Mouse (Mus musculus) MEL (cell line): ENCODE data around the gene Gm5269. TPM values are rescaled to one million over a fixed set of nuclear protein-coding genes. Genes with fewer than 3 reads are reported as not detected.

ENCODE experiments used
- DNase-seq: peaks from one replicate; pipeline ENCODE4 v3.0.0; 2011; ENCODE audit warnings: low read depth, low spot score
- H3K27ac ChIP-seq: 2 replicates; pipeline ENCODE4 v1.5.1; 2012; ENCODE audit warnings: low read depth, mild to moderate bottlenecking, control low read depth, low read length, moderate library complexity; ENCODE audit not compliant: control insufficient read depth
- H3K27me3 ChIP-seq, 2 experiments: fragments of 150-350 bp in 1 of 2; sonication (generic) in 1 of 2; 2 replicates each; pipeline ENCODE4 v1.6.1; 2012; ENCODE audit warnings: low read length in 2 of 2, mild to moderate bottlenecking in 2 of 2, improper control_type of control experiment in 1 of 2, moderate library complexity in 1 of 2; ENCODE audit not compliant: insufficient read depth in 2 of 2, control insufficient read depth in 1 of 2
- H3K36me3 ChIP-seq, 2 experiments: 2 replicates each; pipeline ENCODE4 v1.6.1; 2012 to 2014; ENCODE audit warnings: low read length in 2 of 2, improper control_type of control experiment in 1 of 2, inconsistent platforms in 1 of 2, mild to moderate bottlenecking in 1 of 2; ENCODE audit not compliant: insufficient read depth in 2 of 2, control insufficient read depth in 1 of 2
- H3K4me1 ChIP-seq, 2 experiments: fragments of 150-350 bp in 1 of 2; sonication (generic) in 1 of 2; 2 replicates each; pipeline ENCODE4 v1.6.1; 2012; ENCODE audit warnings: low read length in 2 of 2, improper control_type of control experiment in 1 of 2, mild to moderate bottlenecking in 1 of 2; ENCODE audit not compliant: insufficient read depth in 2 of 2, control insufficient read depth in 1 of 2
- H3K4me3 ChIP-seq, 2 experiments: fragments of 150-350 bp in 1 of 2; sonication (generic) in 1 of 2; 2 replicates each; pipeline ENCODE4 v1.5.1; 2012; ENCODE audit warnings: low read depth in 2 of 2, low read length in 2 of 2, mild to moderate bottlenecking in 2 of 2, moderate library complexity in 2 of 2, control low read depth in 1 of 2, improper control_type of control experiment in 1 of 2; ENCODE audit not compliant: control insufficient read depth in 1 of 2, insufficient read depth in 1 of 2
- H3K79me2 ChIP-seq: 2 replicates; pipeline ENCODE4 v1.6.1; 2012; ENCODE audit warnings: mild to moderate bottlenecking, low read length, moderate library complexity; ENCODE audit not compliant: control insufficient read depth, poor library complexity, insufficient read depth
- H3K9ac ChIP-seq: 2 replicates; pipeline ENCODE4 v1.6.1; 2012; ENCODE audit warnings: low read depth, mild to moderate bottlenecking, control low read depth, low read length, moderate library complexity; ENCODE audit not compliant: control insufficient read depth, poor library complexity, severe bottlenecking
- H3K9me3 ChIP-seq: fragments of 150-350 bp; sonication (generic); replicated peaks from 2 replicates; pipeline ENCODE4 v1.6.1; 2012; ENCODE audit warnings: mild to moderate bottlenecking, low read length, improper control_type of control experiment, moderate library complexity; ENCODE audit not compliant: insufficient read depth
- CHD1 ChIP-seq: IDR thresholded peaks from 2 replicates; pipeline ENCODE4 v1.6.1; 2012; ENCODE audit warnings: low read depth, mild to moderate bottlenecking, inconsistent platforms, low read length, improper control_type of control experiment
- CHD2 ChIP-seq: IDR thresholded peaks from 2 replicates; pipeline ENCODE4 v1.6.1; 2011; ENCODE audit warnings: low read length, improper control_type of control experiment
- CTCF ChIP-seq, 3 experiments: IDR thresholded peaks in 2 of 3; conservative IDR thresholded peaks in 1 of 3; 2 replicates each; pipeline ENCODE4 v1.5.1; 2011 to 2012; ENCODE audit warnings: low read length in 3 of 3, low read depth in 2 of 3, mild to moderate bottlenecking in 2 of 3, improper control_type of control experiment in 1 of 3, inconsistent platforms in 1 of 3, mixed read lengths in 1 of 3, moderate library complexity in 1 of 3; ENCODE audit not compliant: control insufficient read depth in 1 of 3, insufficient read depth in 1 of 3, poor library complexity in 1 of 3, severe bottlenecking in 1 of 3
- E2F4 ChIP-seq: IDR thresholded peaks from 2 replicates; pipeline ENCODE4 v1.6.1; 2011; ENCODE audit warnings: low read depth, low read length, improper control_type of control experiment, borderline replicate concordance
- ELF1 ChIP-seq: IDR thresholded peaks from 2 replicates; pipeline ENCODE4 v1.6.1; 2014; ENCODE audit warnings: low read depth, mild to moderate bottlenecking, inconsistent platforms, low read length, improper control_type of control experiment, moderate library complexity
- EP300 ChIP-seq, 2 experiments: IDR thresholded peaks; 2 replicates each; pipeline ENCODE4 v1.6.1; 2011; ENCODE audit warnings: improper control_type of control experiment in 2 of 2, low read length in 2 of 2, low read depth in 1 of 2, mild to moderate bottlenecking in 1 of 2
- ETS1 ChIP-seq: IDR thresholded peaks from 2 replicates; pipeline ENCODE4 v1.6.1; 2012; ENCODE audit warnings: low read depth, mild to moderate bottlenecking, inconsistent platforms, low read length, improper control_type of control experiment, moderate library complexity
- GABPA ChIP-seq: IDR thresholded peaks from 2 replicates; pipeline ENCODE4 v1.6.1; 2012; ENCODE audit warnings: low read depth, mild to moderate bottlenecking, inconsistent platforms, low read length, improper control_type of control experiment, moderate library complexity
- GATA1 ChIP-seq: IDR thresholded peaks from 2 replicates; pipeline ENCODE4 v1.6.1; 2011; ENCODE audit warnings: low read depth, low read length, improper control_type of control experiment
- HCFC1 ChIP-seq: IDR thresholded peaks from 2 replicates; pipeline ENCODE4 v1.6.1; 2012; ENCODE audit warnings: low read depth, mild to moderate bottlenecking, inconsistent platforms, low read length, improper control_type of control experiment, moderate library complexity
- JUND ChIP-seq: IDR thresholded peaks from 2 replicates; pipeline ENCODE4 v1.6.1; 2011; ENCODE audit warnings: low read depth, mild to moderate bottlenecking, improper control_type of control experiment, low read length
- MAFK ChIP-seq: IDR thresholded peaks from 2 replicates; pipeline ENCODE4 v1.6.1; 2011; ENCODE audit warnings: low read depth, mild to moderate bottlenecking, low read length, improper control_type of control experiment, borderline replicate concordance
- MAX ChIP-seq: IDR thresholded peaks from 2 replicates; pipeline ENCODE4 v1.6.1; 2011; ENCODE audit warnings: low read length, improper control_type of control experiment
- MAZ ChIP-seq: IDR thresholded peaks from 2 replicates; pipeline ENCODE4 v1.6.1; 2012; ENCODE audit warnings: low read depth, mild to moderate bottlenecking, inconsistent platforms, low read length, improper control_type of control experiment
- MEF2A ChIP-seq: IDR thresholded peaks from 2 replicates; pipeline ENCODE4 v1.6.1; 2014; ENCODE audit warnings: low read depth, mild to moderate bottlenecking, inconsistent platforms, low read length, improper control_type of control experiment; ENCODE audit not compliant: poor library complexity, insufficient replicate concordance, severe bottlenecking; ENCODE audit errors: extremely low read depth
- MXI1 ChIP-seq: IDR thresholded peaks from 2 replicates; pipeline ENCODE4 v1.6.1; 2011; ENCODE audit warnings: mild to moderate bottlenecking, low read depth, low read length, improper control_type of control experiment
- MYC ChIP-seq: IDR thresholded peaks from 2 replicates; pipeline ENCODE4 v1.6.1; 2011; ENCODE audit warnings: low read depth, mild to moderate bottlenecking, low read length, improper control_type of control experiment, moderate library complexity
- NELFE ChIP-seq: IDR thresholded peaks from 2 replicates; pipeline ENCODE4 v1.6.1; 2011; ENCODE audit warnings: low read depth, low read length, improper control_type of control experiment
- NRF1 ChIP-seq: IDR thresholded peaks from 2 replicates; pipeline ENCODE4 v1.6.1; 2014; ENCODE audit warnings: low read depth, mild to moderate bottlenecking, inconsistent platforms, low read length, improper control_type of control experiment, moderate library complexity; ENCODE audit not compliant: poor library complexity, insufficient read depth, severe bottlenecking
- POLR2A ChIP-seq, 2 experiments: IDR thresholded peaks; 2 replicates each; pipeline ENCODE4 v1.6.1; 2011 to 2012; ENCODE audit warnings: low read length in 2 of 2, mild to moderate bottlenecking in 2 of 2, control low read depth in 1 of 2, improper control_type of control experiment in 1 of 2, low read depth in 1 of 2, moderate library complexity in 1 of 2; ENCODE audit not compliant: control insufficient read depth in 1 of 2, insufficient read depth in 1 of 2, poor library complexity in 1 of 2
- POLR2AphosphoS2 ChIP-seq: IDR thresholded peaks from 2 replicates; pipeline ENCODE4 v1.6.1; 2011; ENCODE audit warnings: low read length, improper control_type of control experiment
- POLR2AphosphoS5 ChIP-seq: IDR thresholded peaks from 2 replicates; pipeline ENCODE4 v1.6.1; 2012; ENCODE audit warnings: low read depth, borderline replicate concordance, mild to moderate bottlenecking, inconsistent platforms, low read length, moderate library complexity, mixed read lengths
- RAD21 ChIP-seq: IDR thresholded peaks from 2 replicates; pipeline ENCODE4 v1.6.1; 2011; ENCODE audit warnings: mild to moderate bottlenecking, low read depth, low read length, improper control_type of control experiment
- RCOR1 ChIP-seq: IDR thresholded peaks from 2 replicates; pipeline ENCODE4 v1.6.1; 2012; ENCODE audit warnings: low read depth, mild to moderate bottlenecking, inconsistent platforms, low read length, improper control_type of control experiment
- SIN3A ChIP-seq: IDR thresholded peaks from 2 replicates; pipeline ENCODE4 v1.6.1; 2012; ENCODE audit warnings: low read length, improper control_type of control experiment, inconsistent platforms
- SMC3 ChIP-seq: IDR thresholded peaks from 2 replicates; pipeline ENCODE4 v1.6.1; 2011; ENCODE audit warnings: low read depth, low read length, improper control_type of control experiment
- TAL1 ChIP-seq: IDR thresholded peaks from 2 replicates; pipeline ENCODE4 v1.6.1; 2012; ENCODE audit warnings: mild to moderate bottlenecking, inconsistent platforms, low read length, moderate library complexity, mixed read lengths
- TBP ChIP-seq: IDR thresholded peaks from 2 replicates; pipeline ENCODE4 v1.8.0; 2011; ENCODE audit warnings: low read depth, low read length, improper control_type of control experiment
- TCF12 ChIP-seq: IDR thresholded peaks from 2 replicates; pipeline ENCODE4 v1.6.1; 2014; ENCODE audit warnings: low read depth, mild to moderate bottlenecking, inconsistent platforms, low read length, improper control_type of control experiment, moderate library complexity
- UBTF ChIP-seq: IDR thresholded peaks from 2 replicates; pipeline ENCODE4 v1.6.1; 2012; ENCODE audit warnings: low read depth, mild to moderate bottlenecking, inconsistent platforms, low read length, improper control_type of control experiment, moderate library complexity, borderline replicate concordance; ENCODE audit not compliant: insufficient read depth
- USF2 ChIP-seq, 2 experiments: IDR thresholded peaks; 2 replicates each; pipeline ENCODE4 v1.6.1; 2011 to 2012; ENCODE audit warnings: improper control_type of control experiment in 2 of 2, low read length in 2 of 2, borderline replicate concordance in 1 of 2, inconsistent platforms in 1 of 2, low read depth in 1 of 2, mild to moderate bottlenecking in 1 of 2; ENCODE audit not compliant: insufficient read depth in 1 of 2
- ZC3H11A ChIP-seq: IDR thresholded peaks from 2 replicates; pipeline ENCODE4 v1.6.1; 2012; ENCODE audit warnings: low read depth, mild to moderate bottlenecking, inconsistent platforms, low read length, improper control_type of control experiment
- ZKSCAN1 ChIP-seq: IDR thresholded peaks from 2 replicates; pipeline ENCODE4 v1.6.1; 2012; ENCODE audit warnings: low read depth, mild to moderate bottlenecking, inconsistent platforms, low read length, improper control_type of control experiment, moderate library complexity
- ZMIZ1 ChIP-seq: IDR thresholded peaks from 2 replicates; pipeline ENCODE4 v1.6.1; 2012; ENCODE audit warnings: low read depth, mild to moderate bottlenecking, inconsistent platforms, low read length, improper control_type of control experiment, moderate library complexity
- ZNF384 ChIP-seq: IDR thresholded peaks from 2 replicates; pipeline ENCODE4 v1.6.1; 2012; ENCODE audit warnings: low read depth, mild to moderate bottlenecking, inconsistent platforms, low read length, improper control_type of control experiment
- polyA plus RNA-seq, 2 experiments: library from polyadenylated mRNA; stranded (reverse) in 1 of 2; unstranded in 1 of 2; fragments of >175 nt in 1 of 2; fragments of >200 nt in 1 of 2; gene quantifications; 2 replicates each; pipeline versions ENCODE4 v1.2.1 to v1.2.4; 2012; ENCODE audit warnings: low replicate concordance in 2 of 2, low read depth in 1 of 2; ENCODE audit not compliant: insufficient read length in 2 of 2, insufficient read depth in 1 of 2, missing spikeins in 1 of 2
- total RNA-seq: library from RNA; depleted of rRNA; stranded (reverse); fragments of 300-350 nt; gene quantifications from 2 replicates; pipeline ENCODE4 v1.2.3, GENCODE M21; 2012

Gm5269 gene
- total and polyA plus RNA-seq, 3 experiments, result 0.67 TPM; not detected in 2

DNA sequence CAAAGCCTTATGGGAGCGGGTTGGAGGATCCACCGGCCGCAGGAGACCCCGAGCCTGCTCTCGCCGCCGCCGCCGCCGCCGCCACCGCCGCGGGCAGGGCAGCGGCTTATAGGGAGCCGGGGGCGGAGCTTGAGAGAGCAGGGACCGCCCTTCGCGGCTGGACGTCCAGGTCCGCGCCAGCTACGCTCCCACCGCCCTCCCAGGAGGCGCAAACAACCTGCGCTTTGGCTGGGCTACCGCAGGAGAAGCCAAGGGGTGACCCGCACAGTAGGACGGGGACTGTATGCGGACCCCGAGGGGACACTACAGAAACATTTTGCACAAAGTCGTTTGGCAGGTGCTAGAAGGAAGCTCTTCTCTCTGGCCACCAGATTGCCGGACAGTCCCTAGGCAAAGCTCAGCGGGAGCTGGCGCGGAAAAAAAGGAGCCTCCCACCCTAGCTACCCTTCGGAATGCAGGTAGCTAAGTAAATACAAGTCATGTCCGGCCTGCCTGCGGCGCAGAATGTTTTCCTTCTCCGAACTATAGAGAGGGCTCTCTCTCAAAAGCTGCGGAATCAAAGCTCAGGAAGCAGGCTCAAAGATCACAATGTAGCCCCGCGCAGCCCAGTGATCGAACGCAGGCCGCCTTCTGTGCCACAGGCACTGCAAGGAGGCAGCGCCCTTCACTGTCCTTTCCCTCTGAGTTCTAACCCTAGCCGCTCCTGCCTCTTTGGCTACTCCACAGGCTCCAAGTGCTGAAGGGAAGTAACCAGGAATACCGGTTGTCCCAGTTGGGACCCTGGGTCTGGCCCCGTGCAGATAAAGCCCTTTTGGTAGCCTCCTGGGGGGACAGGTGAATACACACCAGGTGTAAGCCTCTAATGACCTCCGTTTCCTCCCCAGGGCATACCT lies 35.7 kb upstream of the Gm5269 start:
- Histone ChIP-seq H3K36me3 (peaks cover 15 to 23% of the 10 kb centered on the region in 2 experiments), H3K27me3 (no peaks in the 10 kb centered on the region), H3K79me2 (peaks cover 16% of the 10 kb centered on the region), H3K4me3 (peak overlapping the region; percentile 76 to 93), H3K4me1 (peaks cover 11 to 15% of the 10 kb centered on the region in 2 experiments), H3K9me3 (no peaks in the 10 kb centered on the region), H3K27ac (peak overlapping the region; percentile 89), H3K9ac (peak overlapping the region; percentile 82)
- DNase-seq, result peak; percentile 91
- TF ChIP-seq GATA1 (no peak), MEF2A (no peak), RCOR1 (no peak), MAX (no peak), JUND (no peak), ELF1 (no peak), ZKSCAN1 (no peak), POLR2AphosphoS2 (no peak), GABPA (no peak), SIN3A (no peak; the same call in none of the 2 replicates), MYC (no peak), ZMIZ1 (peak; percentile 76; the same call in 1 of the 2 replicates), POLR2AphosphoS5 (no peak), UBTF (no peak), MAZ (0 out of 2 replicates have a peak, but pooled peaks have one; percentile 25), ZC3H11A (no peak), EP300 (IDR thresholded peaks at IDR 0.05; ENCODE audit: low read depth in 1 of 2, low read length in 2 of 2) (no peak), POLR2A (IDR thresholded peaks at IDR 0.05; ENCODE audit: control insufficient read depth in 1 of 2, insufficient read depth in 1 of 2, low read depth in 1 of 2, low read length in 2 of 2, poor library complexity in 1 of 2) (peak; percentile 71 to 83; a peak in 3 of 4 replicates), MAFK (no peak), USF2 (IDR thresholded peaks at IDR 0.05; ENCODE audit: borderline replicate concordance in 1 of 2, insufficient read depth in 1 of 2, low read depth in 1 of 2, low read length in 2 of 2) (no peak), ETS1 (0 out of 2 replicates have a peak, but pooled peaks have one; percentile 15), CTCF (IDR thresholded peaks at IDR 0.05 in 2 of 3, conservative IDR thresholded peaks at IDR 0.05 in 1 of 3; ENCODE audit: control insufficient read depth in 1 of 3, insufficient read depth in 1 of 3, low read depth in 2 of 3, low read length in 3 of 3, poor library complexity in 1 of 3, severe bottlenecking in 1 of 3) (no peak), RAD21 (no peak), CHD2 (no peak), E2F4 (no peak), MXI1 (peak; percentile 9; the same call in 1 of the 2 replicates), TAL1 (no peak), HCFC1 (peak; percentile 50; the same call in 1 of the 2 replicates), NELFE (peak; percentile 59; the same call in 1 of the 2 replicates), SMC3 (no peak), NRF1 (no peak), CHD1 (0 out of 2 replicates have a peak, but pooled peaks have one; percentile 8), TBP (peak; percentile 10; the same call in 1 of the 2 replicates), ZNF384 (no peak), TCF12 (peak; percentile 18; the same call in 1 of the 2 replicates)
